Mouse (Mus musculus) cerebellum, adult 2 months (tissue): ENCODE data around the gene Ebf1.

ENCODE experiments used
- CTCF ChIP-seq: fragments of 200-500 bp; IDR thresholded peaks from 2 replicates; pipeline ENCODE4 v1.5.1; 2011; ENCODE audit warnings: low read depth, mild to moderate bottlenecking, control low read depth, low read length, moderate library complexity, borderline replicate concordance; ENCODE audit not compliant: insufficient read depth
- POLR2A ChIP-seq: fragments of 200-500 bp; IDR thresholded peaks from 2 replicates; pipeline ENCODE4 v1.6.1; 2011; ENCODE audit warnings: low read length, control low read depth, borderline replicate concordance; ENCODE audit not compliant: insufficient read depth

GRCm38 (mm10) chr11:44777331-44778310, 160.5 kb downstream of the Ebf1 start:
- TF ChIP-seq POLR2A: no peak
- no peak for TF ChIP-seq CTCF
